Mouse (Mus musculus) E14TG2a.4 (cell line): ENCODE measurements around the gene Krtap28-13.

Source experiments
- CTCF ChIP-seq: conservative IDR thresholded peaks from 2 replicates; pipeline ENCODE4 v1.5.1; 2014; ENCODE audit warnings: low read length
- NANOG ChIP-seq: IDR thresholded peaks from 2 replicates; pipeline ENCODE4 v1.6.1; 2014; ENCODE audit warnings: borderline replicate concordance, low read length, mixed read lengths
- POU5F1 ChIP-seq: IDR thresholded peaks from 2 replicates; pipeline ENCODE4 v1.6.1; 2014; ENCODE audit warnings: low read length, borderline replicate concordance

DNA sequence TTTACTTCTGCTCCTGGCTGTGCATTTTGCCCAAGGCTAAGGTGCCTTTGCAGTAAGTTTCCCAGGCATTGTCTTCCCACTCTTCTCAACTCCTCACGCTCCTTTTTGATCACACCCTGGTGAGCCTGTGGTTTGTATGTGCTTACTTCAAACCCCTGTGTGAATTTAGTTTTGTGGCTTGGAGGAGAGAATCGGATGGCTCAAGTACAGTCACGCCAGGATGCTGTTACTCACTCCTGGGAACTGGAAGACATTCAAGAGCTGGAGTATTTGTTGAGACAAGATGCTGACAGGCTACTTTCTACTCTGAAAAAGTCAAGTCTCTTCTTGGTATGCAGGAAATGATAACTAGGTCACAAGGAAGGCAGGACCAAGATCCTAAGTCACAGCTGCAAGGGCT, 30.5 kb downstream of the Krtap28-13 start:
- TF ChIP-seq CTCF (no peak), NANOG (no peak), POU5F1 (no peak)
